8 mouse cellular contexts compared by ENCODE assay signal in the genomic region with DNA sequence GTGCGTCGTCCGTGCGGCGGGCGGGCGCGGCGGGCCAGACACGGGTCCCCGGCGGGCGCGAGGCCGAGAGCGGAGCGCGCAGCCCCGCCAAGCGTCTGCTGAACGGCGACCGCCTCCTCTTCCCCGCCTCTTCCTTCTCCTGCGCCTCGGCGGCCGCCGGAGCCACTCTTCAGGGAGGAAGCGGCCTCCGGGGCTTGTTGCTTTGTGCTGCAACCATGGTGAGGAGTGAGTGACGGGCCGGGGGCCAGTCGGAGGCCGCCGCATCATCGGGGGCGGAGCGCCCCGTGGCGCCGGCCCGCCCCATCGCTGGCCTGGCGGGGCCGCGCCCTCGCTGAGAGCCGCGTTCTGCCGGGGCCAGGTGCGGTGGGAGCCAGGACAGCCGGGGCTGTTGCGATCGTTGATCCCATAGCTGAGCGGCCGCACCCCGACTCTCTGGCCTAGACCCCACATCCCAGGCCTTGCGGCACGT. TPM values are rescaled to one million over a fixed set of nuclear protein-coding genes. Genes with fewer than 3 reads are reported as not detected.
A peak's percentile ranks its signal among the peaks of the same experiment; 100 is the strongest.
DNase-seq lines count a peak whose midpoint lies in the region; ATAC-seq lines count a peak whose summit lies in the region.

No protein-coding gene starts in this region.

- H3K4me3 ChIP-seq in intestine, embryonic 16.5 days (ENCODE audit: low read length) = peak overlapping the region; percentile 87

- intact Hi-C loops in left cerebral cortex, postnatal 25 days (cut with DNase I) = loop anchor here (1.0 to 5.0 kb wide), 3 partner anchors 66 to 280 kb away; partner anchors contain the start of gene Fnip2

- peak overlapping the region; percentile 81 for H3K4me2 ChIP-seq in intestine, embryonic 16.5 days (ENCODE audit: low read depth, low read length)

- H3K27ac ChIP-seq in intestine, embryonic 16.5 days (ENCODE audit: low read length) = peak overlapping the region; percentile 96

- no peaks in the 10 kb centered on the region for H3K9me3 ChIP-seq in intestine, embryonic 16.5 days (ENCODE audit: control insufficient read depth, low read length)

- H3K27me3 ChIP-seq in intestine, embryonic 16.5 days (replicated peaks; ENCODE audit: control insufficient read depth, insufficient read depth, low read length) = no peaks in the 10 kb centered on the region

- peak overlapping the region; percentile 92 for H3K9ac ChIP-seq in intestine, embryonic 16.5 days (ENCODE audit: low read depth, low read length)

- WGBS in intestine, embryonic 16.5 days = under 1% methylated on average over 47 of the region's 60 CpGs

- H3K4me1 ChIP-seq in intestine, embryonic 16.5 days (ENCODE audit: control insufficient read depth, insufficient read depth, low read length) = peaks cover 18% of the 10 kb centered on the region

- no peaks in the 10 kb centered on the region for H3K36me3 ChIP-seq in intestine, embryonic 16.5 days (ENCODE audit: control insufficient read depth, insufficient read depth, low read length)

- ATAC-seq in intestine, embryonic 16.5 days = peak; percentile 98

- peak; percentile 98 for DNase-seq in adrenal gland, postnatal 10 days
- peak; percentile 91 for DNase-seq in embryo, embryonic 9.5 days (ENCODE audit: extremely low spot score)
- peak; percentile 90 to 93 for DNase-seq in gastrocnemius, postnatal 4 days (ENCODE audit: low spot score in 2 of 2)
- DNase-seq in left cerebral cortex, postnatal 25 days (ENCODE audit: low spot score in 2 of 2) = peak; percentile 96 to 97
- DNase-seq in mesoderm, embryonic 11.5 days (ENCODE audit: low read depth, low spot score) = peak; percentile 94
- DNase-seq in right cerebral cortex, postnatal 25 days = peak; percentile 96
- DNase-seq in urinary bladder, postnatal 4 days (ENCODE audit: low spot score in 2 of 2) = peak; percentile 93 to 94

RNA-seq across cellular contexts. Expression of gene Rapgef2, which starts 0.8 kb away (rescaled TPM):
- 10 to 100 TPM; 25.2 to 30.4 TPM for total RNA-seq in adrenal gland, postnatal 10 days (2021)
- total RNA-seq in gastrocnemius, postnatal 4 days (2021) = 10 to 100 TPM; 33.8 to 37.3 TPM
- polyA plus RNA-seq in intestine, embryonic 16.5 days (2015; fragmentation: Nextera tagmentation; extraction: Ambion mirVana) = 2.2 and 3.0 TPM in 2 replicates
- 100 to 1,000 TPM; 120 to 126 TPM for total RNA-seq in left cerebral cortex, postnatal 25 days (2021)

RNA-seq across cellular contexts. Expression of gene Gm17359, which starts 49.3 kb away (rescaled TPM):
- total RNA-seq in adrenal gland, postnatal 10 days (2021) = not detected
- total RNA-seq in gastrocnemius, postnatal 4 days (2021) = not detected
- polyA plus RNA-seq in intestine, embryonic 16.5 days (2015; fragmentation: Nextera tagmentation; extraction: Ambion mirVana) = not detected in 2 replicates
- not detected for total RNA-seq in left cerebral cortex, postnatal 25 days (2021)

Comparison
In these comparisons a context has a peak if more than half of its experiments do, and no peak if none do; other contexts are left out.
1. Peak in every context shown above with its lines: DNase-seq, ATAC-seq, H3K4me3 ChIP-seq and H3K27ac ChIP-seq.